Mouse (Mus musculus): Measurements from ENCODE around the gene Naga.

Gene Naga

GRCm38 (mm10) chr15:82337875-82338274 is 850 bp downstream of the Naga start:
- DNase-seq (ENCODE audit: low spot score): no peak

GRCm38 (mm10) chr15:82336629-82337028 is 2.1 kb downstream of the Naga start:
- no peak for DNase-seq (ENCODE audit: low spot score)

GRCm38 (mm10) chr15:82335194-82335593 is 3.5 kb downstream of the Naga start:
- DNase-seq (ENCODE audit: low spot score): no peak

- no peak for DNase-seq (ENCODE audit: low spot score)
Measured at GRCm38 (mm10) chr15:82325382-82325781, 13.3 kb downstream of the Naga start.

- DNase-seq (ENCODE audit: low spot score): no peak
Measured at GRCm38 (mm10) chr15:82322195-82322594, 16.5 kb downstream of the Naga start.

- no peak for DNase-seq (ENCODE audit: low spot score)
Measured at GRCm38 (mm10) chr15:82319613-82320012, 19.1 kb downstream of the Naga start.

GRCm38 (mm10) chr15:82317839-82318238 is 20.9 kb downstream of the Naga start:
- no peak for DNase-seq (ENCODE audit: low spot score)

- DNase-seq (ENCODE audit: low spot score): no peak
Measured at GRCm38 (mm10) chr15:82308416-82308815, 30.3 kb downstream of the Naga start.

GRCm38 (mm10) chr15:82307107-82307506 is 31.6 kb downstream of the Naga start:
- DNase-seq (ENCODE audit: low spot score): no peak

GRCm38 (mm10) chr15:82298764-82299561 is 39.8 kb downstream of the Naga start, which contains the start of gene Wbp2nl:
TSS of gene Wbp2nl (plus strand) at chr15:82298954.
- DNase-seq (ENCODE audit: low spot score): no peak

GRCm38 (mm10) chr15:82294059-82294458 is 44.7 kb downstream of the Naga start:
- no peak for DNase-seq (ENCODE audit: low spot score)

GRCm38 (mm10) chr15:82293271-82293711 is 45.4 kb downstream of the Naga start:
- no peak for DNase-seq (ENCODE audit: low spot score)

- DNase-seq (ENCODE audit: low spot score): no peak
Measured at GRCm38 (mm10) chr15:82292851-82293250, 45.9 kb downstream of the Naga start.

- no peak for DNase-seq (ENCODE audit: low spot score)
Measured at GRCm38 (mm10) chr15:82290252-82290651, 48.5 kb downstream of the Naga start.

- no peak for DNase-seq (ENCODE audit: low spot score)
Measured at GRCm38 (mm10) chr15:82286157-82286556, 52.6 kb downstream of the Naga start.

- no peak for DNase-seq (ENCODE audit: low spot score)
Measured at GRCm38 (mm10) chr15:82280638-82281037, 58.1 kb downstream of the Naga start.
